In the genomic region with DNA sequence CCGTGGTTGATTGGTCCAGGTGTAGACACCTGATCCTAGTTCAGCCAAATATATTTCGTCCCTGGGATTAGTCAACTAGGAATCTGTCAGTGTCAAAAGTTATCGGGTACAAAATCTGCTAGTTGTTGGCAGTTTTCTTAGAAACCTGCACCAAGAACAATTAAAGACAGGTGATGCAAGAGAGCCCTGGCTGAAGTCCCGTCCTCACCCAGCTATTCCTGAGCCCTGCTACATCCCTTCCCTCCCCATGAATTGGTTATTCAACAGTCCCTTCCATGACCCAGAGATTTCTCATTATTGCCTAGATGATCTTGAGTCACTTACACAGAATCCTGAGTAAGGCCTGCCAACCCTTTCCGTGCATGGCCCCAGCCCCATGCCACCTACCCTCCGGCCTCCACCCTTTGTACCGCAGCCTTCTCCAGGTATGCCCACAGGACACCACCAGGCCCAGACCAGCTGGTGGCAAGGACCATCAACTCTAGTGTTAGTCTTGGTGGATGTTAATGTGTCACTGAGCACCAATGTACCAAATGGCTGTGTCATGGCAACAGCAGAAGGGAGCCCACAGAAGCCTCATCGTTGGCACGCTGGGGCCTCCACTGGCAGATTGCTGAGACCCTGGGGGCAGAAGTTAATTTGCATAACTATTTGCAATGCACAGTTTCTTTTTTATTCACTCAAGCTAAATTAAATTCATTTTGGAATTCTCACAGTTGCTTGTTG, we compare ENCODE assay signal across 14 mouse cellular contexts. TPM values are rescaled to one million over a fixed set of nuclear protein-coding genes. Genes with fewer than 3 reads are reported as not detected.
DNase-seq lines count a peak whose midpoint lies in the region; ATAC-seq and TF ChIP-seq lines count a peak whose summit lies in the region.
"Had no signal": no experiment of that assay in that cellular context is flagged by ENCODE, and none has a peak within 500 bp of the region (broad histone marks: within the 10 kb centered on the region; RNA-seq: fewer than 3 reads in every experiment).

No protein-coding gene starts in this region.

- intact Hi-C loops in left cerebral cortex, adult 2 months (cut with DNase I), result no loop called here

- H3K4me1 ChIP-seq in forebrain, postnatal 0 days (ENCODE audit: insufficient read depth), result peaks cover 13% of the 10 kb centered on the region
- H3K4me1 ChIP-seq: megakaryocyte, embryonic 14.5 days had no signal

- no peak for TF ChIP-seq CTCF in forebrain, postnatal 0 days (IDR thresholded peaks at IDR 0.05; ENCODE audit: low read depth)
- no peak for TF ChIP-seq CTCF in left cerebral cortex, adult 2 months (IDR thresholded peaks at IDR 0.05)

- peak; percentile 84 for ATAC-seq in forebrain, postnatal 0 days
- ATAC-seq in inflammation-experienced regulatory T-cells, adult 6 months, result no peak

- no peaks in the 10 kb centered on the region for H3K27me3 ChIP-seq in forebrain, postnatal 0 days (ENCODE audit: insufficient read depth, low read length)
- H3K27me3 ChIP-seq: kidney, embryonic 15.5 days had no signal

- no peaks in the 10 kb centered on the region for H3K9me3 ChIP-seq in forebrain, postnatal 0 days (ENCODE audit: low read length)
- H3K9me3 ChIP-seq: kidney, embryonic 15.5 days had no signal

- no peak overlapping the region for H3K4me3 ChIP-seq in forebrain, postnatal 0 days (ENCODE audit: low read depth, low read length)
- H3K4me3 ChIP-seq in left cerebral cortex, adult 2 months, result no peak overlapping the region
- H3K4me3 ChIP-seq: kidney, embryonic 15.5 days; megakaryocyte, embryonic 14.5 days had no signal

- peak; percentile 34 for DNase-seq in kidney, postnatal 14 days
- no peak for DNase-seq in kidney, postnatal 10 days
- peak; percentile 51 for DNase-seq in brain, embryonic 18.5 days (ENCODE audit: low read depth, low spot score)
- peak; percentile 83 for DNase-seq in forebrain, postnatal 0 days
- peak; percentile 73 to 74 for DNase-seq in layer of hippocampus, postnatal 36 days
- DNase-seq in thymus, postnatal 14 days, result no peak
- no peak for DNase-seq in left cerebral cortex, adult 2 months (ENCODE audit: extremely low spot score in 1 of 2, low spot score in 2 of 2)
- DNase-seq: gastrocnemius, postnatal 14 days; lung, embryonic 14.5 days had no signal

- no peaks in the 10 kb centered on the region for H3K36me3 ChIP-seq in forebrain, postnatal 0 days (ENCODE audit: insufficient read depth)
- H3K36me3 ChIP-seq: kidney, embryonic 15.5 days had no signal

- H3K9ac ChIP-seq in forebrain, postnatal 0 days, result no peak overlapping the region
- H3K9ac ChIP-seq: kidney, embryonic 15.5 days; lung, embryonic 14.5 days had no signal

- no peak overlapping the region for H3K4me2 ChIP-seq in forebrain, postnatal 0 days (ENCODE audit: low read depth)
- H3K4me2 ChIP-seq: kidney, embryonic 15.5 days; lung, embryonic 14.5 days had no signal

- peak overlapping the region; percentile 50; the same call in 1 of the 2 replicates for H3K27ac ChIP-seq in forebrain, postnatal 0 days (ENCODE audit: low read depth, low read length)
- H3K27ac ChIP-seq in left cerebral cortex, adult 2 months, result no peak overlapping the region
- H3K27ac ChIP-seq: kidney, embryonic 15.5 days had no signal

- WGBS in forebrain, postnatal 0 days, result 52% methylated on average over 9 of the region's 9 CpGs

RNA-seq across cellular contexts. Expression of a gene that starts 33.5 kb away (rescaled TPM):
- 54.8 and 74.0 TPM in 2 replicates for total RNA-seq in forebrain, postnatal 0 days (2014; rRNA removed)
- polyA plus RNA-seq in forebrain, postnatal 0 days (2015; fragmentation: Nextera tagmentation; extraction: Ambion mirVana), result 59.9 and 77.0 TPM in 2 replicates
- 10 to 100 TPM; 17.0 to 20.6 TPM for total RNA-seq in layer of hippocampus, postnatal 36 days (2021)
- 10 to 100 TPM; 22.0 to 23.7 TPM for total RNA-seq in left cerebral cortex, adult 2 months (2021)
- polyA plus RNA-seq in inflammation-experienced regulatory T-cells, adult 6 months (2017; shearing (Covaris generic)), result 1 to 10 TPM in 2 of 3 experiments, under 1 TPM in 1; 0.53 to 1.6 (median 1.3) TPM

RNA-seq across cellular contexts. Expression of a gene that starts 55.6 kb away (rescaled TPM):
- 0.69 TPM in 1 of 2 replicates, not detected in the other for total RNA-seq in forebrain, postnatal 0 days (2014; rRNA removed)
- polyA plus RNA-seq in forebrain, postnatal 0 days (2015; fragmentation: Nextera tagmentation; extraction: Ambion mirVana), result 0.16 and 0.35 TPM in 2 replicates
- not detected for total RNA-seq in layer of hippocampus, postnatal 36 days (2021)
- total RNA-seq in left cerebral cortex, adult 2 months (2021), result not detected
- 1,000 to 10,000 TPM; 1,311 to 1,764 (median 1,493) TPM for polyA plus RNA-seq in inflammation-experienced regulatory T-cells, adult 6 months (2017; shearing (Covaris generic))
- polyA plus RNA-seq: heart, postnatal 0 days; kidney, embryonic 15.5 days; limb, embryonic 11.5 days had no signal

Comparison
In these comparisons a context has a peak if more than half of its experiments do, and no peak if none do; other contexts are left out.
1. DNase-seq: peak in kidney, postnatal 14 days (single experiment), brain, embryonic 18.5 days (single experiment), forebrain, postnatal 0 days (single experiment) and layer of hippocampus, postnatal 36 days (2 of 2); none in kidney, postnatal 10 days (single experiment), thymus, postnatal 14 days (single experiment) and left cerebral cortex, adult 2 months (0 of 2).